Mouse (Mus musculus) hindbrain, embryonic 15.5 days (tissue): ENCODE data around the gene Adam22. TPM values are rescaled to one million over a fixed set of nuclear protein-coding genes. Genes with fewer than 3 reads are reported as not detected.
A peak's percentile ranks its signal among the peaks of the same experiment; 100 is the strongest.

Source experiments
- ATAC-seq: fragments of 200-750 bp; cut with Nextera tagmentation; 2 replicates; pipeline ENCODE4 v1.8.0; 2017; ENCODE audit warnings: low read depth, moderate number of reproducible peaks, moderate TSS enrichment; ENCODE audit not compliant: low FRiP score
- H3K27ac ChIP-seq: fragments of 300-500 bp; sonication (generic); replicated peaks from 2 replicates; pipeline ENCODE4 v1.5.1; 2015; ENCODE audit warnings: mild to moderate bottlenecking, inconsistent platforms
- H3K27me3 ChIP-seq: fragments of 300-500 bp; sonication (generic); 2 replicates; pipeline ENCODE4 v1.6.1; 2015; ENCODE audit warnings: control low read depth, inconsistent platforms
- H3K36me3 ChIP-seq: fragments of 300-500 bp; sonication (generic); 2 replicates; pipeline ENCODE4 v1.6.1; 2015; ENCODE audit warnings: control low read depth, inconsistent platforms
- H3K4me1 ChIP-seq: fragments of 300-500 bp; sonication (generic); replicated peaks from 2 replicates; pipeline ENCODE4 v1.6.1; 2015; ENCODE audit warnings: control low read depth, inconsistent platforms
- H3K4me2 ChIP-seq: fragments of 300-500 bp; sonication (generic); 2 replicates; pipeline ENCODE4 v1.6.1; 2015; ENCODE audit warnings: moderate library complexity, mild to moderate bottlenecking, inconsistent platforms
- H3K4me3 ChIP-seq: fragments of 300-500 bp; sonication (generic); 2 replicates; pipeline ENCODE4 v1.5.1; 2015; ENCODE audit warnings: mild to moderate bottlenecking, inconsistent platforms
- H3K9ac ChIP-seq: fragments of 300-500 bp; sonication (generic); 2 replicates; pipeline ENCODE4 v1.6.1; 2015; ENCODE audit warnings: inconsistent platforms
- H3K9me3 ChIP-seq: fragments of 300-500 bp; sonication (generic); 2 replicates; pipeline ENCODE4 v1.6.1; 2016; ENCODE audit warnings: control low read depth, inconsistent platforms
- WGBS: fragments of 180-500 bp; shearing (Covaris S2); methylation state at CpG from one replicate; pipeline ENCODE4 v1.1.7; 2015; 5-methylcytosine and 5-hydroxymethylcytosine counted together
- polyA plus RNA-seq: library from polyadenylated mRNA; unstranded; fragments of >200 nt; fragmentation: Nextera tagmentation; extraction: Ambion mirVana; gene quantifications from 2 replicates; pipeline ENCODE4 v1.2.1, GENCODE M21; 2015

Gene Adam22
- 41.9 and 45.1 TPM in 2 replicates for polyA plus RNA-seq

- under 1% methylated on average over 50 of the region's 55 CpGs for WGBS
- peak; percentile 96 for ATAC-seq
- peak within 1 kb of the TSS; percentile 77 for H3K4me3 ChIP-seq
Observed at GRCm38 (mm10) chr5:8367614-8368327, at the start of gene Adam22. Gene Adam22, minus strand, starts transcription at chr5:8368160.

GRCm38 (mm10) chr5:8417443-8417842 is 49.5 kb upstream of the Adam22 start:
- 47% methylated on average over 1 of the region's 1 CpGs for WGBS
- no peak overlapping the region for H3K4me3 ChIP-seq
- no peaks in the 10 kb centered on the region for H3K27me3 ChIP-seq
- H3K4me1 ChIP-seq, result peaks cover 4% of the 10 kb centered on the region
- no peak overlapping the region for H3K4me2 ChIP-seq
- H3K9ac ChIP-seq, result no peak overlapping the region
- no peaks in the 10 kb centered on the region for H3K36me3 ChIP-seq
- no peak for ATAC-seq
- no peaks in the 10 kb centered on the region for H3K9me3 ChIP-seq
- H3K27ac ChIP-seq, result no peak overlapping the region

More at GRCm38 (mm10) chr5:8367614-8368327, at the start of gene Adam22:
- Histone ChIP-seq H3K27ac (peak within 1 kb of the TSS; percentile 89), H3K9ac (peak within 1 kb of the TSS; percentile 91), H3K4me1 (peaks cover 17% of the 10 kb centered on the region), H3K36me3 (no peaks in the 10 kb centered on the region), H3K9me3 (no peaks in the 10 kb centered on the region), H3K4me2 (peak within 1 kb of the TSS; percentile 67), H3K27me3 (no peaks in the 10 kb centered on the region)

GRCm38 (mm10) chr5:8416683-8417413 is 48.9 kb upstream of the Adam22 start:
- Histone ChIP-seq H3K4me2 (no peak overlapping the region), H3K4me1 (peaks cover 4% of the 10 kb centered on the region), H3K27me3 (no peaks in the 10 kb centered on the region), H3K4me3 (no peak overlapping the region), H3K9ac (no peak overlapping the region), H3K27ac (no peak overlapping the region), H3K36me3 (no peaks in the 10 kb centered on the region), H3K9me3 (no peaks in the 10 kb centered on the region)
- no peak for ATAC-seq
- 96% methylated on average over 3 of the region's 3 CpGs for WGBS

GRCm38 (mm10) chr5:8408746-8409145 is 40.8 kb upstream of the Adam22 start:
- no peaks in the 10 kb centered on the region for H3K4me1 ChIP-seq
- no peak overlapping the region for H3K4me2 ChIP-seq

GRCm38 (mm10) chr5:8397587-8398249 is 29.8 kb upstream of the Adam22 start:
- no peak overlapping the region for H3K27ac ChIP-seq
- no peak overlapping the region for H3K9ac ChIP-seq
- no peak overlapping the region for H3K4me2 ChIP-seq
- H3K27me3 ChIP-seq, result no peaks in the 10 kb centered on the region
- no peaks in the 10 kb centered on the region for H3K4me1 ChIP-seq
- no peak overlapping the region for H3K4me3 ChIP-seq
- ATAC-seq, result no peak
- H3K9me3 ChIP-seq, result no peaks in the 10 kb centered on the region
- 95% methylated on average over 13 of the region's 13 CpGs for WGBS
- peaks cover 15% of the 10 kb centered on the region for H3K36me3 ChIP-seq

More at GRCm38 (mm10) chr5:8408746-8409145, 40.8 kb upstream of the Adam22 start:
- Histone ChIP-seq H3K9me3 (no peaks in the 10 kb centered on the region), H3K4me3 (no peak overlapping the region), H3K9ac (no peak overlapping the region), H3K36me3 (peaks cover 9% of the 10 kb centered on the region), H3K27me3 (no peaks in the 10 kb centered on the region), H3K27ac (no peak overlapping the region)
- no peak for ATAC-seq
- WGBS, result 92% methylated on average over 4 of the region's 4 CpGs

- WGBS, result 72% methylated on average over 1 of the region's 1 CpGs
- no peak for ATAC-seq
- no peak overlapping the region for H3K27ac ChIP-seq
- no peaks in the 10 kb centered on the region for H3K4me1 ChIP-seq
- no peak overlapping the region for H3K4me3 ChIP-seq
- no peak overlapping the region for H3K4me2 ChIP-seq
- peaks cover 11% of the 10 kb centered on the region for H3K36me3 ChIP-seq
- H3K9ac ChIP-seq, result no peak overlapping the region
- H3K9me3 ChIP-seq, result no peaks in the 10 kb centered on the region
- no peaks in the 10 kb centered on the region for H3K27me3 ChIP-seq
Observed at GRCm38 (mm10) chr5:8393891-8394583, 26.1 kb upstream of the Adam22 start.

GRCm38 (mm10) chr5:8374297-8374906 is 6.4 kb upstream of the Adam22 start:
- Histone ChIP-seq H3K4me1 (no peaks in the 10 kb centered on the region), H3K4me2 (no peak overlapping the region), H3K27me3 (no peaks in the 10 kb centered on the region), H3K36me3 (no peaks in the 10 kb centered on the region), H3K9ac (no peak overlapping the region), H3K9me3 (no peaks in the 10 kb centered on the region), H3K27ac (no peak overlapping the region), H3K4me3 (no peak overlapping the region)
- no peak for ATAC-seq
- whole genome bisulfite sequencing, result 90% methylated on average over 5 of the region's 5 CpGs

- no peak overlapping the region for H3K27ac ChIP-seq
- H3K9ac ChIP-seq, result no peak overlapping the region
- H3K4me1 ChIP-seq, result no peaks in the 10 kb centered on the region
- no peaks in the 10 kb centered on the region for H3K36me3 ChIP-seq
- no peak overlapping the region for H3K4me2 ChIP-seq
- ATAC-seq, result no peak
- WGBS, result 69% methylated on average over 4 of the region's 4 CpGs
- no peak overlapping the region for H3K4me3 ChIP-seq
- H3K27me3 ChIP-seq, result no peaks in the 10 kb centered on the region
- H3K9me3 ChIP-seq, result no peaks in the 10 kb centered on the region
Observed at GRCm38 (mm10) chr5:8373415-8373814, 5.5 kb upstream of the Adam22 start.

- H3K4me1 ChIP-seq, result peaks cover 17% of the 10 kb centered on the region
- ATAC-seq, result no peak
- no peaks in the 10 kb centered on the region for H3K27me3 ChIP-seq
- no peak overlapping the region for H3K4me2 ChIP-seq
- H3K27ac ChIP-seq, result no peak overlapping the region
- no peaks in the 10 kb centered on the region for H3K36me3 ChIP-seq
- no peaks in the 10 kb centered on the region for H3K9me3 ChIP-seq
- H3K9ac ChIP-seq, result no peak overlapping the region
- no peak overlapping the region for H3K4me3 ChIP-seq
- 89% methylated on average over 5 of the region's 5 CpGs for WGBS
Observed at GRCm38 (mm10) chr5:8368781-8369180, 821 bp upstream of the Adam22 start.

GRCm38 (mm10) chr5:8368328-8368692 is 350 bp upstream of the Adam22 start:
- Histone ChIP-seq H3K36me3 (no peaks in the 10 kb centered on the region), H3K27ac (peak overlapping the region; percentile 89), H3K9me3 (no peaks in the 10 kb centered on the region), H3K4me3 (peak overlapping the region; percentile 77), H3K4me2 (peak overlapping the region; percentile 67), H3K9ac (peak overlapping the region; percentile 91; the same call in 1 of the 2 replicates), H3K4me1 (peaks cover 17% of the 10 kb centered on the region), H3K27me3 (no peaks in the 10 kb centered on the region)
- 40% methylated on average over 7 of the region's 7 CpGs for WGBS
- ATAC-seq, result no peak; the same call in none of the 2 replicates
